Mouse (Mus musculus) limb, embryonic 10.5 days (tissue): ENCODE measurements around the gene Reck. TPM values are rescaled to one million over a fixed set of nuclear protein-coding genes. Genes with fewer than 3 reads are reported as not detected.

Source experiments
- DNase-seq: peaks from one replicate; pipeline ENCODE4 v3.0.0-alpha.2; 2017; ENCODE audit warnings: low spot score
- H3K27ac ChIP-seq: fragments of 300-500 bp; sonication (generic); 2 replicates; pipeline ENCODE4 v1.5.1; 2016; ENCODE audit warnings: mild to moderate bottlenecking
- H3K27me3 ChIP-seq: fragments of 300-500 bp; sonication (generic); 2 replicates; pipeline ENCODE4 v1.6.1; 2016; ENCODE audit warnings: low read depth, mild to moderate bottlenecking; ENCODE audit not compliant: poor library complexity, severe bottlenecking
- H3K36me3 ChIP-seq: fragments of 300-500 bp; sonication (generic); 2 replicates; pipeline ENCODE4 v1.6.1; 2016; ENCODE audit warnings: mild to moderate bottlenecking, moderate library complexity
- H3K4me1 ChIP-seq: fragments of 300-500 bp; sonication (generic); 2 replicates; pipeline ENCODE4 v1.6.1; 2016
- H3K4me3 ChIP-seq: fragments of 300-500 bp; sonication (generic); 2 replicates; pipeline ENCODE4 v1.5.1; 2016; ENCODE audit warnings: mild to moderate bottlenecking, moderate library complexity
- H3K9me3 ChIP-seq: fragments of 300-500 bp; sonication (generic); replicated peaks from 2 replicates; pipeline ENCODE4 v1.6.1; 2016; ENCODE audit warnings: mild to moderate bottlenecking
- WGBS: fragments of 180-500 bp; shearing (Covaris S2); methylation state at CpG from one replicate; pipeline ENCODE4 v1.1.7; 2016; 5-methylcytosine and 5-hydroxymethylcytosine counted together
- polyA plus RNA-seq: library from polyadenylated mRNA; unstranded; fragments of >200 nt; fragmentation: Nextera tagmentation; extraction: Ambion mirVana; gene quantifications from 2 replicates; pipeline ENCODE4 v1.2.1, GENCODE M21; 2016

The Reck gene
- polyA plus RNA-seq, 1 experiment from 2014 or later: 22.9 TPM

GRCm38 (mm10) chr4:43964326-43964833 lies 89.0 kb downstream of the Reck start:
- no peak overlapping the region for H3K4me3 ChIP-seq
- WGBS: 56% methylated on average over 2 of the region's 2 CpGs
- no peaks in the 10 kb centered on the region for H3K36me3 ChIP-seq
- DNase-seq: no peak
- H3K9me3 ChIP-seq: no peaks in the 10 kb centered on the region
- H3K4me1 ChIP-seq: peaks cover 44% of the 10 kb centered on the region
- peaks cover 6% of the 10 kb centered on the region for H3K27me3 ChIP-seq
- no peak overlapping the region for H3K27ac ChIP-seq

DNA sequence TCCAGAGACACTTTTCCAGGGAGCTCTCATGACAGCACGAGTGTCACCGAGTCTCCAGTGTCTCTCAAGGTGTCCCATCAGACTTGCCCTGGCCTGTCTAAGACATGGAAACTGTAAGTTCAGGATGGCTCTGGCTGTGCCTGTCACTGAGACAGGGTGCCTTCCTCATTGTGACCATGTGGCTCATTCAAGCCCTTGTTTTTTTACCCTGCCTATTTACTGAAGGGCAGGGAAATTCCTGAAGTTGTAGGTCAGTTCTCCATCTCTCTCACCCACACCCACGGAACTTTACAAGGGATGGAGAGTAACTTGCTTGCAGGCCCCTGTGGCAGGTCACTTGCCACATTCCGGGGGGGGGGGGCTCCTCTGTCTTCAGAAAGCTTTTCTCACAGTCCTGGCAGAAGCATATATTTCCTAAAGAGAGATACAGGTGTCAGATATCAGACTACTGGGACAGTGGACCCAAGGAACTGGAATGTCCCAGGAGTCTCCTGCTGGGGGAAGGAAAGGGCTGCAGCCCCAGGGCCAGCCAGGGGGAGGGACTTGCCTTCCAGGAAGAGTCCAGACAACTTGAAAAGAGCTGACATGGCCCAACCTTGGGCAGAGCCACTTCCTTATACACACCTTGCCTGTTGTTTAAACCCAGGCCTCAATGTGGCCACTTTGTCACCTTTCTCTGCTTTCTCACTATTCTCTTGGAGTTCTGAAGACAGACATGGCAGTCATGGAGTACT lies 89.8 kb downstream of the Reck start:
- Histone ChIP-seq H3K36me3 (no peaks in the 10 kb centered on the region), H3K27me3 (no peaks in the 10 kb centered on the region)
- 43% methylated on average over 4 of the region's 4 CpGs for WGBS

DNA sequence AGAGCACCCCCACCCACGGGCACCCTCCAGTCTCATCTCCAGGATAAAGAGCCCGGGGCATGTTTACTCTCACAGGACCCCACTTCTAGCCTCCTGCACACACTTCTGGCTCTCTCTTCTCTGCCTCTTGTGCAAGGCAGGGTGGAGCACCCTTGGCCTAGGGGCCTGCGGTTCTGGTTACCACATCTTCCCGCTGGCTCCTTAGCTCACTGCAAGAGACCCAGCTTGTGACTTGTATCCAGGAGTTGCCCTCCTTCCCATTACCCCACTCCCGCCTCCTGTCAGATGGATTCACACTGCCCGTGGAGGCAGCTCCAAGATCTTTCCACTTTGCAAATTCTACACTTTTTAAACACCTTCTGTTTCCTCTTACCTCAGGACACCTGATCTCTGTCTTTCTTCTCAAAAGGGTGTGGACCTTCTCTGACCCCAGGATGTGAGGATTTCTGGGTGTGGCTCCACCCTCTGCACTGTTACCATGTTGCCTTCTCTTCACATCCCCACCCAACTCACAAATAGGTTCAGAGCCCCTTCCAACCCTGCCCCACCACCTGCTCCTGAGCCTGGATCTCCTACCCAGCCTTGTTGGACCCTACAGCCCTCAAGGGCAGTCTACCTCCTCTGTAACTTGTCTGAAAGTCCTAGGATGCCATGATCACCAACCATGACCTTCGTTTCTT lies 90.7 kb downstream of the Reck start:
- H3K36me3 ChIP-seq: no peaks in the 10 kb centered on the region
- 79% methylated on average over 7 of the region's 7 CpGs for WGBS
- no peak for DNase-seq
- peak overlapping the region; percentile 39 for H3K27ac ChIP-seq
- H3K27me3 ChIP-seq: no peaks in the 10 kb centered on the region
- H3K4me3 ChIP-seq: no peak overlapping the region
- no peaks in the 10 kb centered on the region for H3K9me3 ChIP-seq
- peaks cover 42% of the 10 kb centered on the region for H3K4me1 ChIP-seq

More for the DNA sequence above, 89.8 kb downstream of the Reck start:
- Histone ChIP-seq H3K27ac (no peak overlapping the region; the same call in 1 of the 2 replicates), H3K9me3 (no peaks in the 10 kb centered on the region), H3K4me3 (no peak overlapping the region), H3K4me1 (peaks cover 42% of the 10 kb centered on the region)
- DNase-seq: no peak

GRCm38 (mm10) chr4:43968650-43969049 lies 93.3 kb downstream of the Reck start:
- Histone ChIP-seq H3K9me3 (no peaks in the 10 kb centered on the region), H3K4me3 (no peak overlapping the region), H3K36me3 (no peaks in the 10 kb centered on the region), H3K4me1 (peaks cover 59% of the 10 kb centered on the region), H3K27me3 (no peaks in the 10 kb centered on the region), H3K27ac (peak overlapping the region; percentile 36; the same call in 1 of the 2 replicates)
- WGBS: 50% methylated on average over 13 of the region's 13 CpGs
- no peak for DNase-seq

GRCm38 (mm10) chr4:43969373-43969772 lies 94.0 kb downstream of the Reck start:
- Histone ChIP-seq H3K27ac (peak overlapping the region; percentile 56), H3K4me1 (peaks cover 57% of the 10 kb centered on the region), H3K36me3 (no peaks in the 10 kb centered on the region), H3K4me3 (0 out of 2 replicates have a peak overlapping the region, but pooled peaks have one; percentile 7), H3K9me3 (no peaks in the 10 kb centered on the region), H3K27me3 (no peaks in the 10 kb centered on the region)
- 19% methylated on average over 4 of the region's 4 CpGs for WGBS
- peak; percentile 54 for DNase-seq

DNA sequence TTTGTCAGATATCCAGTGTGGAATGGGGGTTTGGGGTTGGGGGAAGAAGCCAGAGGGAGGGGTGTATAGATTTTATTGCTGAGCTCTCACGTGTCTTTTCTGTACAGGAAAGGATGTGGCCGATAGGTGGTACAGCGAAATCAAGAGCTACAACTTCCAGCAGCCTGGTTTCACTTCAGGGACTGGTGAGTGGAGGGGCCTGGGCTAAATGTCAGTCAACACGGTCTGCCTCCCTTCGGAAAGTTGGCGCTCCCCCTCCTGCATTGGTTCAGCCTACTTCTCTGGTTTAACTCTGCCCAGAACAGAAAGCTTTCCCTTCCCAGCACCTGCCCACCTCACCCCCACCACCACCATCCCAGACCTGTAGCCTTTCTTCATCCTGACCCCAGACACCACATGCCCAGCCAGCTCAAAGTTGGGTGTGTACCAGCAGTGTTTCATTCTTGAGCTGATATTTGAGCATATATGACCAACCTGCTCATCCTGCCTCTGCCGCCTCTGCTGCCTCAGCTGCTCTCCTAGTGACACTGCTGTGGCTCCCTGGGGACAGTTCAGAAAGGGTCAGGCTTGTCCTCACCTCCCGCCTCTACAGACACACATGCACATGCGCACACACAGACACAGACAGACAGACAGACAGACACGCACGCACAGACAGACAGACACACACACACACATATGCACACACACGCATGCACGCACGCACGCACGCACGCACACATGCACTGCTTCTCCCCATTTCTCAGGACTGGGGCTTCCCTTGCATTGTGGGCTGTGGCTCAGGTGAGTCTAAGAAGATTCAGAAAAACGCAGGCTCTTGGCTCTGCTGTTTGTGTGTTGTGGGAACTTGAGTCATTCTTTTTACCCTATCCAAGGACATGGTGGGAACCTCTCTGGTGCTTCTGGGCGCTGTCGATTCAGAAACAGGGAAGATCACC lies 95.3 kb downstream of the Reck start:
- H3K4me3 ChIP-seq: no peak overlapping the region
- no peaks in the 10 kb centered on the region for H3K27me3 ChIP-seq
- no peaks in the 10 kb centered on the region for H3K9me3 ChIP-seq
- WGBS: 85% methylated on average over 20 of the region's 20 CpGs
- no peak for DNase-seq
- peaks cover 46% of the 10 kb centered on the region for H3K4me1 ChIP-seq
- no peaks in the 10 kb centered on the region for H3K36me3 ChIP-seq
- H3K27ac ChIP-seq: no peak overlapping the region

DNA sequence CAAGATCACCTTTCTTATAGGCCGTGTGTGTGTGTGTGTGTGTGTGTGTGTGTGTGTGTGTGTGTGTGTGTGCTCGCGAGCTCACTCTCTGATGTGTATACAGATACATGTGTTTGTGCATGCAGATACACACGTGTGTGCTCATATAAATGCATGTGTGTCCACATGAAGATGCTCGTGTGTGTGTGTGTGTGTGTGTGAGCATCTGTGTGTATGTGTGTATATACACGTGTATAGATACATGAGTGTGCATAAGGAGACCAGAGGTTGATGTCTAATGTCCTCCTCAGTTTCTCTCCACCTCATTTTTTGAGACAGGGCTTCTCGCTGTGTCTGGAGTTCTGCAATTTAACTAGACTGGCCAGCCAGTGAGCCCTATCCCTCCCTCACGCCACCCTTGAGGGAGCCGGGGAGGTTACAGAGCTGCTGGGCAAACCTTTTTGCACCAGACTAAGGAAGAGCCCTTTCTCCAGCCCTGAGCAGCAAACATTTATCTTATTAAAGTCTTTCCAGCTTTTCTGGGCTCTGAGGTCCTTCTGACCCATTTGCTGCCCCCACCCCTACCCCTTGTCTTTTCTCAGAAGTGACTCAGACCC lies 96.3 kb downstream of the Reck start:
- peak overlapping the region; percentile 36 for H3K4me3 ChIP-seq
- no peak for DNase-seq
- no peaks in the 10 kb centered on the region for H3K9me3 ChIP-seq
- peak overlapping the region; percentile 84 for H3K27ac ChIP-seq
- H3K4me1 ChIP-seq: peaks cover 40% of the 10 kb centered on the region
- 71% methylated on average over 9 of the region's 9 CpGs for WGBS
- H3K27me3 ChIP-seq: no peaks in the 10 kb centered on the region
- H3K36me3 ChIP-seq: no peaks in the 10 kb centered on the region

DNA sequence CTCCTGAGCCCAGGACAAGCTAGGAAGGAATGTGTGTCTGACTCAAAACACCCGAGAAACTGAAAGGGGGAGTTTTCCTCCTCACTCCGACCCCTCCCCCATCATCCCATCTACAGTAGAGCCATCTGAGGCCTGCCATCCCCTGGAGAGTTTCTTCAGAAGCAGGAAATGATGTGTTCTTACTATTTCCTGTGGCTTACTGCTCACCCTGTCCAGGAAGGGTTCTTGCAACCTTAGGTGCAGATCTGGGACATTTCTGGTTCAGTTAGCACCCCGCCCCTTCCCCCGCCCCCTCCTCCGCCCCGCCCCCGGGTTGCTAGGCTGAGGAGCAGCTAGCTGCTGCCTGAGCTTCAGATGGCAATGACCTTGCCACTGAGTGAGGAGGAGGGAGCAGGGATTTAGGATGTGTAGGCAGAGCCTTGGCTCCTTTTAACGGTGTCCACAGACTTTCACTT lies 96.8 kb downstream of the Reck start:
- DNase-seq: peak; percentile 81
- Histone ChIP-seq H3K4me3 (peak overlapping the region; percentile 36), H3K9me3 (no peaks in the 10 kb centered on the region), H3K27ac (peak overlapping the region; percentile 84), H3K36me3 (no peaks in the 10 kb centered on the region), H3K27me3 (no peaks in the 10 kb centered on the region), H3K4me1 (peaks cover 40% of the 10 kb centered on the region)
- 2% methylated on average over 8 of the region's 8 CpGs for WGBS

DNA sequence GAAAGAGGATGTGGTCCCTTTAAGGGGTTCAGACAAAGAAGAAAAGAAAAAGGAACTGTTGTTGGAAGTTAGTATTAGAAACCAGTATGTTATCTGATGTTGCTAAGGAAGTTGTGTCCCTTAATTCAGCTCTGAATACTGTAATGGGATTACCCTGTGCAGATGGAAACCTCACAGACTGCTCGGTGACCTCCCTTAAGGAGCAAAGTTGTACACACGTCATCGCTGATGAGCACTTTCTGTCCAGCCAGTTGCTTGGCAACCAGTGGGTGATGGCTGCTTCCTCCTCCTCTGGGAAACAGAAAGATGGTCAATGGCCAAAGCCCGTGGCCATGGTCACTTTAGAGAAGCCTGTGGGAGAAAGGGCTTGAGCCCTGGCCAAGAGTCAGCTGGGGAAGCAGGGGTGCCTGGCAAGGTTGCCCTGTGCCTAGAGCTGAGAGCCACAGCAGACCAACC lies 98.2 kb downstream of the Reck start:
- Histone ChIP-seq H3K4me1 (peaks cover 32% of the 10 kb centered on the region), H3K4me3 (no peak overlapping the region), H3K27ac (no peak overlapping the region), H3K36me3 (no peaks in the 10 kb centered on the region), H3K27me3 (0 out of 2 replicates have a peak, but pooled peaks cover 6% of the 10 kb centered on the region), H3K9me3 (no peaks in the 10 kb centered on the region)
- WGBS: 88% methylated on average over 4 of the region's 4 CpGs
- no peak for DNase-seq

DNA sequence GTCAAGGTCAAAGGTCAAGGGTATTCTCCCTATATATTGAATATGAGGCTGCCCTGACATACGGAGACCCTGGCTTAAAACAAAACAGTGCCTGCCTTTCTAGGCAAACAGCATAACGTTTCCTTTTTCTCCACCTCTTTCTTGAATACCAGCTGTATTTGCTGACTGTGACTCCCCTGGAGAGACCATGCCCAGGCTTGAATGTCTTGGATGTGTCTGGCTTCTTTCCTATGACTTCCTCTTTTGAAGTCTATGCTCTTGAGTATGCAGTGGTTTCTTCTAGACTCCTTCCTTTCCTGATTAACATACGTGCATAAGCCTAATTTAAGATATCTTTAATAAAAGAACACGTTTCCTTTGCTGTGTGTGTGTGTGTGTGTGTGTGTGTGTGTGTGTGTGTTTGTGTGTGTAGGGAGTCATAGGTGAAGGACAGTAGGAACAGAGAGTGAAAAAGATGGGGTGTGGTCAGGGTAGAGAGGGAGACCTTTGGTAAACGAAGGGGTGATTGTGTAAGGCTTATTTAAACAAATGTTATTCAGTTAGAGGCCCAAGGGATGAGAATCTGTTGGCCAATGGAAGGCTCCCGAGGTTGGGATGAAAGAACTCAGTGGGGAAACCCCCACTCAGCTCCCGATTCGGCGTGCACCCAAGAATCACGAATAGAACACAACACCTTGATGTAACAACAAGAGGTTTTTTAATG lies 99.7 kb downstream of the Reck start:
- Histone ChIP-seq H3K4me1 (peaks cover 36% of the 10 kb centered on the region), H3K4me3 (no peak overlapping the region), H3K9me3 (no peaks in the 10 kb centered on the region), H3K27ac (no peak overlapping the region), H3K27me3 (0 out of 2 replicates have a peak, but pooled peaks cover 6% of the 10 kb centered on the region), H3K36me3 (no peaks in the 10 kb centered on the region)
- no peak for DNase-seq
- 87% methylated on average over 10 of the region's 10 CpGs for WGBS

DNA sequence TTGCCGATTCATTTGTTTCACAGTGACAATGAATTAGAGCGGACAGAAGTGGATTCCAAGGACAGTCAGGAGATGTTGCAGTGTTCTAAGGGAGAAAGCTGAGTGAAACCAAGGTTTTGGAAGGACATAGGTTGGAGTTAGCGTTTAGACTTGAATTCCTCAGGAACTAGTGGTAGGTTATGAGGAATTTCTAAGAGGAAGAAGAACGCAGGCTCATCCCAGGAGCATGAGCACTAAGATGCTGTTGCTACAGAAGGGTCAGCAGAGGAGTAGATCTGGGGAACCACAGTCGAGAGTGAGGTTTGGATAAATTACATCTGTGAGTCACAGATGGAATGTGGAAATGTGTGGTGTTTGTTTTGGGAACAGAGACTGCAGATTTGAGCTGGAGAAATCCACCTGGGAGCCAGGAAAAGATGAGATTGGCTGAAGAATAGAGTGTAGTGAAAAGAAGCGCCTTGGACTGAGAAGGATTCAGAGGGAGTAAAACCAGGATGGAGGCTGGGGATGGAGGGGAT lies 101.0 kb downstream of the Reck start:
- no peaks in the 10 kb centered on the region for H3K9me3 ChIP-seq
- H3K4me1 ChIP-seq: peaks cover 36% of the 10 kb centered on the region
- 89% methylated on average over 6 of the region's 6 CpGs for WGBS
- H3K4me3 ChIP-seq: no peak overlapping the region
- H3K27ac ChIP-seq: no peak overlapping the region
- 0 out of 2 replicates have a peak, but pooled peaks cover 6% of the 10 kb centered on the region for H3K27me3 ChIP-seq
- no peak for DNase-seq
- no peaks in the 10 kb centered on the region for H3K36me3 ChIP-seq
